Mouse (Mus musculus) midbrain, embryonic 15.5 days (tissue): ENCODE measurements around the gene Snf8. TPM values are rescaled to one million over a fixed set of nuclear protein-coding genes. Genes with fewer than 3 reads are reported as not detected.

Source experiments
- ATAC-seq: fragments of 200-750 bp; cut with Nextera tagmentation; replicated peaks from 2 replicates; pipeline ENCODE4 v1.8.0; 2017; ENCODE audit warnings: moderate TSS enrichment
- H3K27ac ChIP-seq: fragments of 300-500 bp; sonication (generic); 2 replicates; pipeline ENCODE4 v1.5.1; 2015; ENCODE audit warnings: mild to moderate bottlenecking, inconsistent platforms
- H3K27me3 ChIP-seq: fragments of 300-500 bp; sonication (generic); replicated peaks from 2 replicates; pipeline ENCODE4 v1.6.1; 2015; ENCODE audit warnings: inconsistent platforms
- H3K36me3 ChIP-seq: fragments of 300-500 bp; sonication (generic); replicated peaks from 2 replicates; pipeline ENCODE4 v1.6.1; 2015; ENCODE audit warnings: inconsistent platforms
- H3K4me1 ChIP-seq: fragments of 300-500 bp; sonication (generic); 2 replicates; pipeline ENCODE4 v1.6.1; 2015; ENCODE audit warnings: inconsistent platforms
- H3K4me2 ChIP-seq: fragments of 300-500 bp; sonication (generic); 2 replicates; pipeline ENCODE4 v1.6.1; 2015; ENCODE audit warnings: inconsistent platforms, mild to moderate bottlenecking, moderate library complexity
- H3K4me3 ChIP-seq: fragments of 300-500 bp; sonication (generic); 2 replicates; pipeline ENCODE4 v1.5.1; 2015; ENCODE audit warnings: mild to moderate bottlenecking, inconsistent platforms
- H3K9ac ChIP-seq: fragments of 300-500 bp; sonication (generic); 2 replicates; pipeline ENCODE4 v1.6.1; 2015; ENCODE audit warnings: mild to moderate bottlenecking, inconsistent platforms
- H3K9me3 ChIP-seq: fragments of 300-500 bp; sonication (generic); 2 replicates; pipeline ENCODE4 v1.6.1; 2016; ENCODE audit warnings: inconsistent platforms
- WGBS: fragments of 180-500 bp; shearing (Covaris S2); methylation state at CpG from one replicate; pipeline ENCODE4 v1.1.7; 2015; ENCODE audit warnings: mixed read lengths; 5-methylcytosine and 5-hydroxymethylcytosine counted together
- polyA plus RNA-seq: library from polyadenylated mRNA; unstranded; fragments of >200 nt; fragmentation: Nextera tagmentation; extraction: Ambion mirVana; gene quantifications from 2 replicates; pipeline ENCODE4 v1.2.1, GENCODE M21; 2015

Snf8 gene
- polyA plus RNA-seq, 1 experiment from 2014 or later = 137 TPM

- Histone ChIP-seq H3K9me3 (no peaks in the 10 kb centered on the region), H3K4me2 (no peak overlapping the region)
These were observed 46.1 kb downstream of the Snf8 start for GRCm38 (mm10) chr11:96080736-96081135.

GRCm38 (mm10) chr11:96082682-96083081 is 48.0 kb downstream of the Snf8 start:
- Histone ChIP-seq H3K4me1 (no peaks in the 10 kb centered on the region), H3K9ac (no peak overlapping the region), H3K36me3 (no peaks in the 10 kb centered on the region), H3K27me3 (no peaks in the 10 kb centered on the region), H3K27ac (no peak overlapping the region), H3K4me2 (no peak overlapping the region), H3K9me3 (no peaks in the 10 kb centered on the region), H3K4me3 (no peak overlapping the region)
- ATAC-seq = no peak
- 71% methylated on average over 3 of the region's 3 CpGs for WGBS

More at GRCm38 (mm10) chr11:96080736-96081135, 46.1 kb downstream of the Snf8 start:
- WGBS = 83% methylated on average over 5 of the region's 5 CpGs
- no peaks in the 10 kb centered on the region for H3K36me3 ChIP-seq
- H3K9ac ChIP-seq = no peak overlapping the region
- H3K4me1 ChIP-seq = peaks cover 5% of the 10 kb centered on the region
- no peak overlapping the region for H3K27ac ChIP-seq
- no peaks in the 10 kb centered on the region for H3K27me3 ChIP-seq
- H3K4me3 ChIP-seq = no peak overlapping the region
- no peak for ATAC-seq

DNA sequence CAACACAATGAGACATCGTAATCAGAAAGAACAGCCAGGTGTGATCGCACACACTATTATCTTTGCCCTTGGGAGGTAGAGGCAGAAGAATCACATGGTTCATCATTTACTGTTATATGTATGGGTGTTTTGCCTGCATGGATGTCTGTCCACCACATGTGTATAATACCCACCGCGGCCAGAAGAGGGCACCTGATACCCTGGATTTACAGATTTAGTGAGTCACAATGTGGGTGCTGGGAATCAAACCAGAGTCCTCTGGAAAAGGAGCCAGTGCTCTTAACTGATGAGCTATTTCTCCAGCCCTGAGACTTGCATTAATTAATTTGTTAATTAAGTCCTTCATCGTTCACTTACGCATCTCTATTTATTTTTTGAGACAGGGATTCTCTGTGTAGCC is 53.3 kb downstream of the Snf8 start:
- 86% methylated on average over 6 of the region's 6 CpGs for WGBS

GRCm38 (mm10) chr11:96091073-96091472 is 56.4 kb downstream of the Snf8 start:
- Histone ChIP-seq H3K9me3 (no peaks in the 10 kb centered on the region), H3K9ac (no peak overlapping the region), H3K4me3 (no peak overlapping the region), H3K4me2 (no peak overlapping the region), H3K27ac (no peak overlapping the region), H3K27me3 (no peaks in the 10 kb centered on the region), H3K36me3 (no peaks in the 10 kb centered on the region), H3K4me1 (no peaks in the 10 kb centered on the region)
- no peak for ATAC-seq
- WGBS = 80% methylated on average over 2 of the region's 2 CpGs

More for the DNA sequence above, 53.3 kb downstream of the Snf8 start:
- ATAC-seq = no peak
- Histone ChIP-seq H3K9me3 (no peaks in the 10 kb centered on the region), H3K9ac (no peak overlapping the region), H3K4me3 (no peak overlapping the region), H3K36me3 (no peaks in the 10 kb centered on the region), H3K4me1 (no peaks in the 10 kb centered on the region), H3K27me3 (no peaks in the 10 kb centered on the region), H3K4me2 (no peak overlapping the region), H3K27ac (no peak overlapping the region)

DNA sequence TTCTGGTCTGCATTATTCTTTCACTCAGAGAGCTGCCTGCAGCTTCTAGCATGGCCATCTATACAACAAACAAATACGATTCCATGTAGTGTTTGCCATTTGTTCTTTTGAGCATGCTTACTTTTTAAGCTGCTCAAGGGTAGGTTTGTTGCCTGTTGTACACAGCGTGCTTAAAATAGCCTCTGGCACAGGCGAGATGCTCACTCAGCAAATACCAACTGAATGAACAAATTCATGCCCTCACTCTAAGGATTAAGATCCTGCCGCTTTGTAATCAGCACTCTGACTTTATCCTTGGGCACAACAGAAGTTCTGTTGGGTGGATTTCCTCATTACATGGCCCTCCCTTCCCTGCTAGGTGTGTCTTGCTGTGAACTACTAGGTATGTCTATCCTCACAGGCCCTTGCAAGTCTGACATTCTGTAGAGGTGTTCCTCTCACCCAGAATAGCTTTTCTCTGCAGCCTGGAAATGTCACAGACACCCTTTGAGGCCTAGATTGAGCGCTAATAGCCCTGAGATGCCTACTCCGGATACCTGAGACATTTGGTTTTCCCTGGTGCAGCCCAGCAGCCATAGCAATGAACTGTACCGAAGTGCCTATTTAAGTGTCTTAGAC is 58.1 kb downstream of the Snf8 start:
- no peak overlapping the region for H3K4me3 ChIP-seq
- no peaks in the 10 kb centered on the region for H3K27me3 ChIP-seq
- no peaks in the 10 kb centered on the region for H3K4me1 ChIP-seq
- WGBS = 42% methylated on average over 7 of the region's 7 CpGs
- no peak overlapping the region for H3K27ac ChIP-seq
- no peaks in the 10 kb centered on the region for H3K36me3 ChIP-seq
- no peak overlapping the region for H3K9ac ChIP-seq
- no peaks in the 10 kb centered on the region for H3K9me3 ChIP-seq
- no peak overlapping the region for H3K4me2 ChIP-seq
- ATAC-seq = no peak

DNA sequence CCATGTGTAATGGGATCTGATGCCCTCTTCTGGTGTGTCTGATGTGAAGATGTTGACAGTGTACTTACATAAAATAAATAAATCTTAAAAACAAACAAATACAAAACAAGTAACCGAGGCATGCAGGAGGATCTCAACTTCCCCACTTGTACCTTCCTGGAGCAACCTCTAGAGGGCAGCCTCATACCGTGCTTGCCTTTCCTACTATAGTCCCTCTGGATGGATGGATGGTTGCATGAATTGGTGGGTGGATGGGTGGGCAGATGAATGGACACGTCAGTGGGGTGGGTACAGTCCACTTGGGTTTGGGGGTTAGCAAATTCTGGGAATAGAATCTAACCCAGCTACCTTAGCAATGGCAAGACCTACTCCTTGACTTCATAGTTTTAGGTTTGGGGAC is 58.7 kb downstream of the Snf8 start:
- Histone ChIP-seq H3K4me3 (no peak overlapping the region), H3K9me3 (no peaks in the 10 kb centered on the region), H3K27ac (no peak overlapping the region), H3K36me3 (no peaks in the 10 kb centered on the region), H3K4me2 (no peak overlapping the region), H3K9ac (no peak overlapping the region), H3K27me3 (no peaks in the 10 kb centered on the region), H3K4me1 (no peaks in the 10 kb centered on the region)
- 14% methylated on average over 3 of the region's 3 CpGs for WGBS
- ATAC-seq = no peak

Other genes with a start within 250 kb of the Snf8 start
- not detected in 2 replicates for gene Phospho1, start 210.4 kb upstream of the Snf8 start, polyA plus RNA-seq
- 2.8 and 3.6 TPM in 2 replicates for gene Gngt2, start 197.7 kb upstream of the Snf8 start, polyA plus RNA-seq
- gene Abi3, start 192.4 kb upstream of the Snf8 start, polyA plus RNA-seq = 2.0 and 2.9 TPM in 2 replicates
- not detected in 2 replicates for gene B4galnt2, start 120.0 kb upstream of the Snf8 start, polyA plus RNA-seq
- gene Igf2bp1, start 28.9 kb upstream of the Snf8 start, polyA plus RNA-seq = 14.6 and 15.7 TPM in 2 replicates
- not detected in 2 replicates for gene Gip, start 10.3 kb upstream of the Snf8 start, polyA plus RNA-seq
- 41.4 and 44.0 TPM in 2 replicates for gene Ube2z, start 30.5 kb downstream of the Snf8 start, polyA plus RNA-seq
- 546 and 607 TPM in 2 replicates for gene Atp5g1, start 40.8 kb downstream of the Snf8 start, polyA plus RNA-seq
- not detected in 2 replicates for gene Calcoco2, start 77.1 kb downstream of the Snf8 start, polyA plus RNA-seq
- gene Ttll6, start 98.9 kb downstream of the Snf8 start, polyA plus RNA-seq = 0.14 and 0.26 TPM in 2 replicates
- not detected in 2 replicates for gene Hoxb13, start 159.4 kb downstream of the Snf8 start, polyA plus RNA-seq
- gene Hoxb9, start 236.6 kb downstream of the Snf8 start, polyA plus RNA-seq = not detected in 2 replicates
- not detected in 2 replicates for gene Hoxb8, start 247.0 kb downstream of the Snf8 start, polyA plus RNA-seq